Mouse (Mus musculus) forebrain, embryonic 15.5 days (tissue): ENCODE results near the gene Rhov. TPM values are rescaled to one million over a fixed set of nuclear protein-coding genes. Genes with fewer than 3 reads are reported as not detected.

ENCODE experiments used
- ATAC-seq: fragments of 200-750 bp; cut with Nextera tagmentation; replicated peaks from 2 replicates; pipeline ENCODE4 v1.8.0; 2017; ENCODE audit warnings: mild to moderate bottlenecking, moderate TSS enrichment, moderate library complexity
- H3K27ac ChIP-seq: fragments of 300-500 bp; sonication (generic); replicated peaks from 2 replicates; pipeline ENCODE4 v1.5.1; 2015; ENCODE audit warnings: mild to moderate bottlenecking, inconsistent platforms
- H3K27me3 ChIP-seq: fragments of 300-500 bp; sonication (generic); 2 replicates; pipeline ENCODE4 v1.6.1; 2015; ENCODE audit warnings: inconsistent platforms
- H3K36me3 ChIP-seq: fragments of 300-500 bp; sonication (generic); 2 replicates; pipeline ENCODE4 v1.6.1; 2015; ENCODE audit warnings: mild to moderate bottlenecking, inconsistent platforms
- H3K4me1 ChIP-seq: fragments of 300-500 bp; sonication (generic); 2 replicates; pipeline ENCODE4 v1.6.1; 2015; ENCODE audit warnings: inconsistent platforms
- H3K4me2 ChIP-seq: fragments of 300-500 bp; sonication (generic); replicated peaks from 2 replicates; pipeline ENCODE4 v1.6.1; 2015; ENCODE audit warnings: mild to moderate bottlenecking, inconsistent platforms
- H3K4me3 ChIP-seq: fragments of 300-500 bp; sonication (generic); 2 replicates; pipeline ENCODE4 v1.5.1; 2015; ENCODE audit warnings: mild to moderate bottlenecking, inconsistent platforms
- H3K9ac ChIP-seq: fragments of 300-500 bp; sonication (generic); replicated peaks from 2 replicates; pipeline ENCODE4 v1.6.1; 2015; ENCODE audit warnings: mild to moderate bottlenecking, inconsistent platforms
- H3K9me3 ChIP-seq: fragments of 300-500 bp; sonication (generic); 2 replicates; pipeline ENCODE4 v1.6.1; 2016; ENCODE audit warnings: inconsistent platforms
- WGBS: fragments of 180-500 bp; shearing (Covaris S2); methylation state at CpG from one replicate; pipeline ENCODE4 v1.1.7; 2015; ENCODE audit warnings: mixed read lengths; 5-methylcytosine and 5-hydroxymethylcytosine counted together
- polyA plus RNA-seq: library from polyadenylated mRNA; unstranded; fragments of >200 nt; fragmentation: Nextera tagmentation; extraction: Ambion mirVana; gene quantifications from 2 replicates; pipeline ENCODE4 v1.2.1, GENCODE M21; 2015

Rhov gene
- polyA plus RNA-seq, 1 experiment from 2014 or later, result 24.0 TPM

DNA sequence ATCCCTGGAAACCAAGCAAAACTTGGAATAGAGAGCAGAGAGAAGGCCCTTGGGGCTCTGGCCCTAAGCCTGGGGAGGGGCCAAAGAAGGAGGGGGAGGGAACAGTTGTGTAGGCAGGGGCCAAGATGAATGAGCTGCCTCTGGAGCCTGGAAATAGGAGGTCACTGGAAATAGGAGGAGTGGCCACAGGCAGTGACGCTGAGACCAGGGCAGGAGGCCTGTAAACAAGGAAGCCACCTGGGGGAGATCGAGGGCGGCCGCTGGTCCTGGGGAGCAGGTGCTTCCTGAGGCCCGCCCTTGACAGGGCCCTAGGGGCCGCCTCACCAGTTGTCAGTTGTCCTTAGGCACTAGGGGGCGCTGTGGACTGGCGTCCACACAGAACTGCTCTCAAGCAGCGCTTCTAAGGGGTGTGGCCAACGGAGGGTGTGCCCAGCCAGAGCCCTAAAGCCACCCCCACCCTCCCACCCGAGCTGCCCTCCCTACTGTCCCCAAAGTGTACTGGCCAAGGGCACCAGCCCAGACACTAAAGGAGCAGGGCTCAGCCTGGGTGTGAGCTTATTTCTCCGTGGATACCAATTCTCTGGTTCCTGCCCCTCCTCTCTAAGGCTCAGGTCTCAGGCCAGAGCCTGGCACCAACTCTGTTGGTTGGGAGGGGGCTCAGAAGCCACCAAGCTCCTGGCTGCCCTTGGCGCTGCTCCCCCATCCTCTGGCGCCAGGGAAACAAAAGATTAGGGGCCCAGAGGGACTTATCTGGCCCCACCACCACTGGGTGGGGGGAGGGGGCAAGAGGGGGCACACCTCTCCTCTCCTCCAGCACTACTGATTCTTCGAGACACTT lies 29.1 kb upstream of the Rhov start:
- peak overlapping the region; percentile 59 for H3K27ac ChIP-seq
- H3K4me2 ChIP-seq, result no peak overlapping the region
- no peaks in the 10 kb centered on the region for H3K27me3 ChIP-seq
- no peaks in the 10 kb centered on the region for H3K9me3 ChIP-seq
- H3K4me1 ChIP-seq, result peaks cover 23% of the 10 kb centered on the region
- no peak overlapping the region for H3K9ac ChIP-seq
- H3K36me3 ChIP-seq, result peaks cover 33% of the 10 kb centered on the region
- no peak overlapping the region for H3K4me3 ChIP-seq
- WGBS, result 8% methylated on average over 15 of the region's 15 CpGs
- peak; percentile 64 for ATAC-seq

DNA sequence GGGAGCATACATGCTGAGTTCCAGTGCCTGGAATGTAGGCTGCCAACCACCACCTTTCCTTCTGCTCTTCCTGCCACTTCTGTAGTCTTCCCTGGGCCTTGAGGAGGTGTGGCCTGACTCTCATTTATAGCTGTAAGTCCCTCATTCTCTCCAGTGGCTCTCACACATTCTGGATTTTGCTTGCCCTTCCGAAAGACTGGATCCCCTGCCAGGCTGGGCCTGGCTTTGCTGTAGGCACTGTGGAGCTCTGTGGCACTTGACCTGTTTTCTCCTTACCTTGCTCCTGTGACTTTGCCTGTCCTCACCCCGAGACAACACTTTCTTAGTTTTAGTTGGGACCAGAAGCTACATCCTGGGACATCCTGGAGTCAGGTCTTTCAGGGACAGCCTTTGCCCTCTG lies 27.8 kb upstream of the Rhov start:
- Histone ChIP-seq H3K9me3 (no peaks in the 10 kb centered on the region), H3K9ac (no peak overlapping the region), H3K4me1 (peaks cover 21% of the 10 kb centered on the region), H3K4me3 (no peak overlapping the region), H3K27ac (no peak overlapping the region), H3K4me2 (no peak overlapping the region), H3K36me3 (peaks cover 46% of the 10 kb centered on the region), H3K27me3 (no peaks in the 10 kb centered on the region)
- no peak for ATAC-seq
- WGBS, result 92% methylated on average over 2 of the region's 2 CpGs

DNA sequence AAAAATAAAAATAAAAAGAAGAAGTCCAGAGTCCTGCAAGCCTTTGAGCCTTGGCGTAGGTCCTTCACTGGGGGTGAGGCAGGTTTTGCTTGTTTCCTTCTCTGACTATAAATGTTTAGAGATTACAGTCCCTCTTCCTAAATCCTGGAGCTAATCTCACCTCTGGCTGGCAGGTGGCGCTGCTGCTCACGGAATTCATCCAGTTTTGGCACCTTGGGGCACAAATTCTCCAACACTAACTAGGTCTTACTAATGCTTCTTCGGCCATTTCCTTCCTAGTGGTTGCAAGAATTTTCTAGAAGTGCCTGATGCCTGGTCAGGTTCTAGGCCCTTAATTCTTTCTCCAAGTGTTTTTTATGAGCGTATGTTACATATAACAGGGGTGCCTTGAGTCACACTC lies 27.3 kb upstream of the Rhov start:
- Histone ChIP-seq H3K36me3 (peaks cover 51% of the 10 kb centered on the region), H3K4me1 (peaks cover 21% of the 10 kb centered on the region), H3K9ac (no peak overlapping the region), H3K4me3 (no peak overlapping the region), H3K4me2 (no peak overlapping the region), H3K27me3 (no peaks in the 10 kb centered on the region), H3K27ac (no peak overlapping the region), H3K9me3 (no peaks in the 10 kb centered on the region)
- WGBS, result 46% methylated on average over 5 of the region's 5 CpGs
- ATAC-seq, result no peak

DNA sequence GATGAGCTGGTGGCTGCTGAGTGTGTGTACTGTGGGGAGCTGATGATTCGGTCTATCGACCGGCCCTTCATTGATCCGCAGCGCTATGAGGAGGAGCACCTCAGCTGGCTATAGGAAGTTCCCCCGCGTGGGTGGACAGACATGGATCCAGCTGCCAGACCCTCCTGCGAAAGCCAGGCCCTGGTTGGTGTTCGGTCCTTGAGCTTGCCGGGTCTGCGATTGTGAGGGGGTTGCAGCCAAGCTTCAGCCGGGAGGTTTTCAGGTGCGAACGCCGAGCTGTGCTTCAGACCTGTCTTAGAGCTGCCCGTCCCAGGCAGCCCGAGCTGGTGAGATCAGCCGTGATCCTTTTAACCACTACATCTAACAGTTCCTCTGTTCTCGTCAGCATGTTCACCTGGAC lies 26.4 kb upstream of the Rhov start:
- Histone ChIP-seq H3K27me3 (no peaks in the 10 kb centered on the region), H3K4me3 (no peak overlapping the region), H3K9ac (no peak overlapping the region), H3K4me1 (peaks cover 21% of the 10 kb centered on the region), H3K27ac (no peak overlapping the region), H3K4me2 (no peak overlapping the region), H3K9me3 (no peaks in the 10 kb centered on the region), H3K36me3 (peaks cover 60% of the 10 kb centered on the region)
- WGBS, result 95% methylated on average over 19 of the region's 19 CpGs
- ATAC-seq, result no peak

DNA sequence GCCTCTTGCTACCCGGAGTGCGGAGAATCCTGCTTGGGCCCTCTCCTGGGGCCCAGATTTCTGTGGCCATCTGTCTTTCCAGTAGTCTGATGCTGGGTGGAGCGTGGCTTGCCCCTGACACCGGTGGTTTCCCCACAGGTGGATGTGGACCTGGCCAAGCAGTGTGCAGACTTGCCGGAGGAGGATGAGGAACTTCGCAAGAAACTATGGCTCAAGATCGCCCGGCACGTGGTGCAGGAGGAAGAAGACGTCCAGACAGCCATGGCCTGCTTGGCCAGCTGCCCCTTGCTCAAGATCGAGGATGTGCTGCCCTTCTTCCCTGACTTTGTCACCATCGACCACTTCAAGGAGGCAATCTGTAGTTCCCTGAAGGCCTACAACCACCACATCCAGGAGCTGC lies 25.7 kb upstream of the Rhov start:
- H3K9me3 ChIP-seq, result no peaks in the 10 kb centered on the region
- H3K4me3 ChIP-seq, result no peak overlapping the region
- WGBS, result 92% methylated on average over 12 of the region's 12 CpGs
- peaks cover 63% of the 10 kb centered on the region for H3K36me3 ChIP-seq
- peaks cover 21% of the 10 kb centered on the region for H3K4me1 ChIP-seq
- H3K27me3 ChIP-seq, result no peaks in the 10 kb centered on the region
- H3K9ac ChIP-seq, result no peak overlapping the region
- ATAC-seq, result no peak
- H3K27ac ChIP-seq, result no peak overlapping the region
- H3K4me2 ChIP-seq, result no peak overlapping the region

DNA sequence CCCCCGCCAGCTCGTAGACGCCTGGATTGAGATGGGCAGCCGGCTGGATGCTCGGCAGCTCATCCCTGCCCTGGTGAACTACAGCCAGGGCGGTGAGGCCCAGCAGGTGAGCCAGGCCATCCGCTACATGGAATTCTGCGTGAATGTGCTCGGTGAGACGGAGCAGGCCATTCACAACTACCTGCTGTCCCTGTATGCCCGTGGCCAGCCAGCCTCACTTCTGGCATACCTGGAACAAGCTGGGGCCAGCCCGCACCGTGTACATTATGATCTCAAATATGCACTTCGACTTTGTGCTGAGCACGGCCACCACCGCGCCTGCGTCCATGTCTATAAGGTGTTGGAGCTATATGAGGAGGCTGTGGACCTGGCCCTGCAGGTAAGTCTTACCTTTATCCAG lies 23.3 kb upstream of the Rhov start:
- ATAC-seq, result no peak
- Histone ChIP-seq H3K36me3 (peaks cover 66% of the 10 kb centered on the region), H3K4me1 (peaks cover 11% of the 10 kb centered on the region), H3K27me3 (no peaks in the 10 kb centered on the region), H3K9ac (no peak overlapping the region), H3K27ac (no peak overlapping the region), H3K4me2 (no peak overlapping the region), H3K4me3 (no peak overlapping the region), H3K9me3 (no peaks in the 10 kb centered on the region)
- WGBS, result 95% methylated on average over 18 of the region's 18 CpGs

DNA sequence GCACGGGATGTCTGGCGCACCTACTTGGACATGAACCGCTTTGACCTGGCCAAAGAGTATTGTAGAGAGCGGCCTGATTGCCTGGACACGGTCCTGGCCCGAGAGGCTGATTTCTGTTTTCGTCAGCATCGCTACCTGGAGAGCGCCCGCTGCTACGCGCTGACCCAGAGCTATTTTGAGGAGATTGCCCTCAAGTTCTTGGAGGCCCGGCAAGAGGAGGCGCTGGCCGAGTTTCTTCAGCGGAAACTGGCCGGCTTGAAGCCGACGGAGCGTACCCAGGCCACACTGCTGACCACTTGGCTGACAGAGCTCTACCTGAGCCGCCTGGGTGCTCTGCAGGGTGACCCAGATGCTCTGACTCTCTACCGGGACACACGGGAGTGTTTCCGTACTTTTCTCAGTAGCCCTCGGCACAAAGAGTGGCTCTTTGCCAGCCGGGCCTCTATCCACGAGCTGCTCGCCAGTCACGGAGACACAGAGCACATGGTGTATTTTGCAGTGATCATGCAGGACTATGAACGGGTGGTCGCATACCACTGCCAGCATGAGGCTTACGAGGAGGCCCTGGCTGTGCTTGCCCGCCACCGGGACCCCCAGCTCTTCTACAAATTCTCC lies 22.8 kb upstream of the Rhov start:
- H3K27ac ChIP-seq, result no peak overlapping the region
- H3K4me3 ChIP-seq, result no peak overlapping the region
- H3K9ac ChIP-seq, result no peak overlapping the region
- ATAC-seq, result no peak
- peaks cover 16% of the 10 kb centered on the region for H3K4me1 ChIP-seq
- H3K9me3 ChIP-seq, result no peaks in the 10 kb centered on the region
- H3K4me2 ChIP-seq, result no peak overlapping the region
- 94% methylated on average over 34 of the region's 34 CpGs for WGBS
- H3K27me3 ChIP-seq, result no peaks in the 10 kb centered on the region
- H3K36me3 ChIP-seq, result peaks cover 60% of the 10 kb centered on the region

DNA sequence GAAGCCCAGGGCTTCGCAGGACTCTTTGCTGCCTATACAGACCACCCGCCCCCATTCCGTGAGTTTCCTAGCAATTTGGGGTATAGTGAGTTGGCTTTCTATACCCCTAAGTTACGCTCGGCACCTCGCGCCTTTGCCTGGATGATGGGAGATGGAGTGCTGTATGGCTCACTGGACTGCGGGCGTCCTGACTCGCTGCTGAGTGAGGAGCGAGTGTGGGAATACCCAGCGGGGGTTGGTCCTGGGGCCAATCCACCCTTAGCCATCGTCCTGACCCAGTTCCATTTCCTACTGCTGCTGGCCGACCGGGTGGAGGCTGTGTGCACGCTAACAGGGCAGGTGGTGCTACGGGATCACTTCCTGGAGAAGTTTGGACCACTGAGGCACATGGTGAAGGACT lies 22.2 kb upstream of the Rhov start:
- Histone ChIP-seq H3K27ac (no peak overlapping the region), H3K27me3 (no peaks in the 10 kb centered on the region), H3K36me3 (peaks cover 55% of the 10 kb centered on the region), H3K4me1 (peaks cover 16% of the 10 kb centered on the region), H3K4me2 (no peak overlapping the region), H3K9ac (no peak overlapping the region), H3K4me3 (no peak overlapping the region), H3K9me3 (no peaks in the 10 kb centered on the region)
- ATAC-seq, result no peak
- WGBS, result 96% methylated on average over 17 of the region's 17 CpGs

DNA sequence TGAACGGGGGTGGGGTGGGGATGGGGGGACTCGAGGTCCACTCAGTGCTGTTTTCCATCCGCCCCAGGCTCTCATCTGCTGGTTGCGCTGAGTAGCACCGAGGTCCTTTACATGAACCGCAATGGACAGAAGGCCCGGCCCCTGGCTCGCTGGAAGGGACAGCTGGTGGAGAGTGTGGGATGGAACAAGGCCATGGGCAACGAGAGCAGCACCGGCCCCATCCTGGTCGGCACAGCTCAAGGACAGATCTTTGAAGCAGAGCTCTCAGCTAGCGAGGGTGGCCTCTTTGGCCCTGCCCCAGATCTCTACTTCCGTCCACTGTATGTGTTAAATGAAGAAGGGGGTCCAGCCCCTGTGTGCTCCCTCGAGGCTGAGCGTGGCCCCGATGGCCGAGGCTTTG lies 21.8 kb upstream of the Rhov start:
- H3K27me3 ChIP-seq, result no peaks in the 10 kb centered on the region
- no peak overlapping the region for H3K4me3 ChIP-seq
- peaks cover 20% of the 10 kb centered on the region for H3K4me1 ChIP-seq
- no peaks in the 10 kb centered on the region for H3K9me3 ChIP-seq
- peaks cover 53% of the 10 kb centered on the region for H3K36me3 ChIP-seq
- H3K9ac ChIP-seq, result no peak overlapping the region
- no peak for ATAC-seq
- H3K4me2 ChIP-seq, result no peak overlapping the region
- 93% methylated on average over 17 of the region's 17 CpGs for WGBS
- no peak overlapping the region for H3K27ac ChIP-seq

DNA sequence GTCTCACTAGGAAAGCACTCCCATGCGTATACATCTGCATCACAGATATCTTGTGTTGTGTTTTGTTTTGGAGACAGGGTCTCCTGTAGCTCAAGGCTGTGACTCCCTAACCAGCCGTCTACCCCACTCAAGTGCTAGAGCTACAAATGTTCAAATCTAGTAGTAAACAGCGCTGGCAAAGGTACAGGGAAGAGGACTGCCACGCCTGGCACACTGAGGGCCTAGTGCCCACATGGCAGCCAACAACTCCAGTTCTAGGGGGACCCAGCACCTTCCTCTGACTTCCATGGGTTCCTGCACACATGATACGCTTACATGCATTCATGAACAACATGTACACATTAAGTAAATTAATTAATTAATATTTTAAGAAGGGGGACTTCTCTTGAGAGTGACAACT lies 21.2 kb upstream of the Rhov start:
- 94% methylated on average over 5 of the region's 5 CpGs for WGBS
- Histone ChIP-seq H3K9ac (no peak overlapping the region), H3K36me3 (peaks cover 48% of the 10 kb centered on the region)

DNA sequence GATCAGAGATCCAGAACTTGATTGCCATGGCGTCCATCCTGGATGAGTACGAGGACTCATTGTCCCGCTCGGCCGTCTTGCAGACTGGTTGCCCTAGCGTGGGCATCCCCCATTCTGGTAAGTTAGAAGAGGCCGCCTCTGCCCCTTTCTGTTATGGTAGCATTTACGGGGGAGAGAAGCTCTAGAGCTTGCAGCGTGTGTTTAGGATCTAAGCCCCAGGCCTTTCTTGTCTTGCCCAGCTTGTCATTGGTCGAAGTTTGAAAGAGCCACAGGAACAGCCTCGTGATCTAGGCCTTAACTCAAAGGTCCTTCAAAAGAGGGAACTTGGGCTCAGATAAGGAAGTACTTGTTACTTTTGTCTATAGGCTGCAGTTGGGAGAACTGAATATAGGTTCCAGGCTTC lies 17.9 kb upstream of the Rhov start:
- 1% methylated on average over 11 of the region's 11 CpGs for WGBS
- Histone ChIP-seq H3K4me1 (peaks cover 21% of the 10 kb centered on the region), H3K27me3 (no peaks in the 10 kb centered on the region), H3K9me3 (no peaks in the 10 kb centered on the region), H3K27ac (peak overlapping the region; percentile 58), H3K4me2 (peak overlapping the region; percentile 73), H3K9ac (peak overlapping the region; percentile 70), H3K4me3 (peak overlapping the region; percentile 76), H3K36me3 (peaks cover 26% of the 10 kb centered on the region)
- ATAC-seq, result no peak

More for the DNA sequence above, 21.2 kb upstream of the Rhov start:
- Histone ChIP-seq H3K9me3 (no peaks in the 10 kb centered on the region), H3K27me3 (no peaks in the 10 kb centered on the region), H3K27ac (no peak overlapping the region), H3K4me2 (no peak overlapping the region), H3K4me3 (no peak overlapping the region), H3K4me1 (peaks cover 21% of the 10 kb centered on the region)
- ATAC-seq, result no peak

DNA sequence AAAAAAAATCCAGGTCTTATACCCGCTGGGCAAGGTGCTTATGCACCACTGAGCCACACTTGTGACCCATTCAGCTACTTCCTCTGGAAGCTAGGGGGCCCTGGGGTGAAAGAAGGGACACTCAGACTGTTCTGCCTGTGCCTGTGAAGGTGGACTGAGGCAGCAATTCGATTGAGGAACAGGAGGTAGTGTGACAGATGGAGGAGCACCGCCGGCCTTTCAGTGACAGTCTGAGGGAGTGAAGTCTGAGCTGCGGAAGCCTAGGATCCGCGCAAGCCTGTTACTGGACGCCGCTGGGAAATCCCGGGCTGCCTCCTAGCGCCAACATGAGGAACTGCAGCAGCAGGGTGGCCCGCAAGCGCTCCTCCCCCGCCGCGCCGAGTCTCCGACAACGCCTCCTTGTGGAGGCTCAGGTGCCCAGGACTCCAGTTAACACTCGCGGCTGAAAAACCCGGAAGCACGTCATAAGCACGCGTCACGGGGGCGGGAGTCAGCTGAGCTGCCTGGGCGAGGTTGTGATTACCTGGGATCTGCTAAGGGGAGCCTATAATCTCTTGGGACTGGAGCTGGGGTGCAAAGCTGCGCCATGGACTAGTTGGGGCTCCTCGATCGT lies 17.3 kb upstream of the Rhov start, which contains the start of gene Vps18:
Vps18 (plus strand) TSS at position 471 of the 613 bp plus-strand sequence.
- Histone ChIP-seq H3K4me1 (peaks cover 21% of the 10 kb centered on the region), H3K27ac (peak within 1 kb of the TSS; percentile 76), H3K9ac (peak within 1 kb of the TSS; percentile 70), H3K4me2 (peak within 1 kb of the TSS; percentile 73), H3K36me3 (peaks cover 19% of the 10 kb centered on the region), H3K9me3 (no peaks in the 10 kb centered on the region), H3K4me3 (peak within 1 kb of the TSS; percentile 76), H3K27me3 (no peaks in the 10 kb centered on the region)
- WGBS, result under 1% methylated on average over 29 of the region's 31 CpGs
- peak; percentile 97 for ATAC-seq
